Mouse (Mus musculus): Measurements from ENCODE around the gene Rps2. TPM values are rescaled to one million over a fixed set of nuclear protein-coding genes. Genes with fewer than 3 reads are reported as not detected.

The Rps2 gene
- polyA plus RNA-seq, 1 experiment from 2014 or later, result 1,370 TPM

DNA sequence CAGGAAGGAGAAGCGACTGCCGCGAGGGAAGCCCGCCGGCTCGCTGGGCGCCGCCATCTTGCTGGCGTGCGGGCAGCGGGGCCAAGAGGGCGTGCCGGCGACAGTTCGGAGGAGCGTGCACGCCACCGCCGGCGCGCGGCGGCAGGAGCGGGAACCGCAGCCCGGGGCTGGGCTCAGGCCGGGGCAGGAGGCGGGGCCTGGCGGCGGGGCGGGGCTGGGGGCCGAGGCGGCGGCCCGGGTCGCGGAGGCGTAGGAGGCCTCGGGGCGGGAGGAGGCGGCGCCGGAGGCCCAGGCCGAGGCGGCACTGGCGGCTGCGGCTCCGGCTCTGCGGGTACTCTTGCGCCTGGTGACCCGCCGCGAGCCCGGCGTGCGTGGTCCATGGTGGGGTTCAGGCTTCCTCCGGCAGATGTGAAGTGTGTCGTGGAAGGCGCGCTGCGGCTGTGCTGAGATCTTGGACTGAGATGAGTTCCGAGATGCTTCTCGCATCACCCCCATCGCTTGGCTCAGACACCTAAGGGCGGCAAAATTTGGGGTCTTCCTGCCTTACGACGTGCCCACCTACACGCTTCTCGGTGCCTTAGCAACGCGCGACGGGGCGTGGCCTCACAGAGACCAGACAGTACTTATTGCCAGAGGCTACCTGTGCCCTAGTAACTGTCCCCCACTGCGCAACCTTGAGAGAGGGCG, 21.8 kb upstream of the Rps2 start, which contains the start of the genes Gfer and Noxo1:
TSS of gene Gfer (minus strand) at position 146 of the 687 bp plus-strand sequence.
TSS of gene Noxo1 (plus strand) at position 224 of the 687 bp plus-strand sequence.
- no peaks in the 10 kb centered on the region; the same call in 1 of the 2 replicates for H3K27me3 ChIP-seq (ENCODE audit: control insufficient read depth, insufficient read depth, low read length)
- peaks cover 13% of the 10 kb centered on the region for H3K36me3 ChIP-seq (ENCODE audit: control insufficient read depth, insufficient read depth, low read length)
- H3K9ac ChIP-seq (ENCODE audit: low read length), result peak within 1 kb of the TSS; percentile 87
- H3K9me3 ChIP-seq (ENCODE audit: control insufficient read depth, low read length), result no peaks in the 10 kb centered on the region
- H3K27ac ChIP-seq (ENCODE audit: low read depth, low read length), result peak within 1 kb of the TSS; percentile 47
- ATAC-seq (ENCODE audit: insufficient read depth, low FRiP score, low TSS enrichment), result peak; percentile 90
- under 1% methylated on average over 53 of the region's 76 CpGs for WGBS
- DNase-seq (ENCODE audit: low spot score), result peak; percentile 92
- peak within 1 kb of the TSS; percentile 68 for H3K4me2 ChIP-seq (ENCODE audit: low read depth)
- peaks cover 13% of the 10 kb centered on the region for H3K4me1 ChIP-seq (ENCODE audit: control insufficient read depth, insufficient read depth, low read length)
- H3K4me3 ChIP-seq (ENCODE audit: low read depth, low read length), result peak within 1 kb of the TSS; percentile 85

DNA sequence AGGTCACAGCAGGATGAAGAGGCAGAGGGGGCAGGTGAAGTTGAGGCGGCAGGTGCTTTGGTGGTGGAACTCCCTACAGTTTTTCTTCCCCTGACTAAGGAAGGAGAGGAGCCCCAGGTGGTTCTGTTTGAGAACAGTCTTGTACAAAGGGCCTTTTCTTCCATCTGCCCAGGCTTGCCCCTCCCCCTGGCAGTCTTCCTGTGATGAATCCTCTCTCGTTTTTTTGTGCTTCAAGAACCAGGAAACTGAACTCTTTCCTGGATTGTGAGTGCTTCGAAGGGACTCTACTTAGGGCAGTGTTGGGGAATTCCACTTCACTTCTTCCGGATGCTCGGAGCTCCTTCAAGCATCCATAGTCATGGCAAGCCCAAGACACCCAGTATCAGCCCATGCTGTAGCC, 19.9 kb upstream of the Rps2 start:
- no peak overlapping the region for H3K27ac ChIP-seq (ENCODE audit: low read depth, low read length)
- WGBS, result 19% methylated on average over 5 of the region's 5 CpGs
- H3K4me3 ChIP-seq (ENCODE audit: low read depth, low read length), result no peak overlapping the region
- H3K9ac ChIP-seq (ENCODE audit: low read length), result no peak overlapping the region
- no peak for ATAC-seq (ENCODE audit: insufficient read depth, low FRiP score, low TSS enrichment)
- H3K27me3 ChIP-seq (ENCODE audit: control insufficient read depth, insufficient read depth, low read length), result no peaks in the 10 kb centered on the region
- no peak overlapping the region for H3K4me2 ChIP-seq (ENCODE audit: low read depth)
- DNase-seq (ENCODE audit: low spot score), result no peak
- peaks cover 21% of the 10 kb centered on the region for H3K36me3 ChIP-seq (ENCODE audit: control insufficient read depth, insufficient read depth, low read length)
- peaks cover 13% of the 10 kb centered on the region for H3K4me1 ChIP-seq (ENCODE audit: control insufficient read depth, insufficient read depth, low read length)
- no peaks in the 10 kb centered on the region for H3K9me3 ChIP-seq (ENCODE audit: control insufficient read depth, low read length)

DNA sequence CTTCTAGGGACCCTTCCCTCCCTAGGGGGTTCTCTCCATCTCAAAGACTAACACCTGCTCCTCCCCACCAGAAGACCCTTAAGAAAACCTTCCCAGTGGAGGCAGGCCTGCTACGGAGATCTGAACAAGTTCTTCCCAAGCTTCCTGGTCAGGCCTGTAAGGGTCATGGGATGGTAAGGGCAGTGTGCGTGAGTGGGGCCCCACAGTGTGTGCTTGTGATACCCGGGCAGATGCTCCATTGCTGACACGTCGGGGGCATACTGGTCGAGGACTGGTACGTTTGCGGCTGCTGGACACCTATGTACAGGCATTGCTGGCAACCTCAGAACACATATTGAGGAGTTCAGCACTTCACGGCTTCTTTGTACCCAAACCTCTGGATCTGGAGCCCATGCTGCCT, 19.2 kb upstream of the Rps2 start:
- H3K27me3 ChIP-seq (ENCODE audit: control insufficient read depth, insufficient read depth, low read length), result no peaks in the 10 kb centered on the region
- peaks cover 21% of the 10 kb centered on the region for H3K36me3 ChIP-seq (ENCODE audit: control insufficient read depth, insufficient read depth, low read length)
- no peak overlapping the region for H3K4me2 ChIP-seq (ENCODE audit: low read depth)
- peaks cover 13% of the 10 kb centered on the region for H3K4me1 ChIP-seq (ENCODE audit: control insufficient read depth, insufficient read depth, low read length)
- WGBS, result 69% methylated on average over 9 of the region's 9 CpGs
- no peak overlapping the region for H3K27ac ChIP-seq (ENCODE audit: low read depth, low read length)
- H3K9me3 ChIP-seq (ENCODE audit: control insufficient read depth, low read length), result no peaks in the 10 kb centered on the region
- ATAC-seq (ENCODE audit: insufficient read depth, low FRiP score, low TSS enrichment), result no peak
- H3K4me3 ChIP-seq (ENCODE audit: low read depth, low read length), result no peak overlapping the region
- no peak overlapping the region for H3K9ac ChIP-seq (ENCODE audit: low read length)
- DNase-seq (ENCODE audit: low spot score), result no peak

DNA sequence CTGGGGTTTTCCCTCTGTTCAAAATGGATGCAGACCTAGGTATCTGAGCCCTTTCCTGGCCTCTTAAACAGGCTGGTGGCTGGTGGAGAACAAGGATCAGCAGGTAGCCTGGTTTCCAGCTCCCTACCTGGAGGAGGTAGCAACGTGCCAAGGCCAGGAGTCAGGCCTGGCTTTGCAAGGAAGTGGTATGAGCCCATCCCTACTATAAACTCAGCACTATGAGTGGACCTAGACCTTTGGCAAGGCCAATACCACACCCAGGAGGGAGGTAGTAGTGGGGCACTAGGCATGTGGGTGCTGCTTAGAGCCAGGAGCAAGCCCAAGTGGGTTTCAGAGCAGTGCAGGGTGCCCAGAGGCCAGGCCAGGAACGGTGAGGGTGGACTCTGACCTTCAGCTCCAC, 18.4 kb upstream of the Rps2 start:
- WGBS, result 79% methylated on average over 2 of the region's 2 CpGs
- Histone ChIP-seq H3K36me3 (ENCODE audit: control insufficient read depth, insufficient read depth, low read length) (peaks cover 21% of the 10 kb centered on the region), H3K9ac (ENCODE audit: low read length) (no peak overlapping the region), H3K4me1 (ENCODE audit: control insufficient read depth, insufficient read depth, low read length) (peaks cover 13% of the 10 kb centered on the region), H3K4me2 (ENCODE audit: low read depth) (no peak overlapping the region), H3K9me3 (ENCODE audit: control insufficient read depth, low read length) (no peaks in the 10 kb centered on the region), H3K27ac (ENCODE audit: low read depth, low read length) (no peak overlapping the region), H3K4me3 (ENCODE audit: low read depth, low read length) (no peak overlapping the region), H3K27me3 (ENCODE audit: control insufficient read depth, insufficient read depth, low read length) (no peaks in the 10 kb centered on the region)
- ATAC-seq (ENCODE audit: insufficient read depth, low FRiP score, low TSS enrichment) (no peak), DNase-seq (ENCODE audit: low spot score) (no peak)

DNA sequence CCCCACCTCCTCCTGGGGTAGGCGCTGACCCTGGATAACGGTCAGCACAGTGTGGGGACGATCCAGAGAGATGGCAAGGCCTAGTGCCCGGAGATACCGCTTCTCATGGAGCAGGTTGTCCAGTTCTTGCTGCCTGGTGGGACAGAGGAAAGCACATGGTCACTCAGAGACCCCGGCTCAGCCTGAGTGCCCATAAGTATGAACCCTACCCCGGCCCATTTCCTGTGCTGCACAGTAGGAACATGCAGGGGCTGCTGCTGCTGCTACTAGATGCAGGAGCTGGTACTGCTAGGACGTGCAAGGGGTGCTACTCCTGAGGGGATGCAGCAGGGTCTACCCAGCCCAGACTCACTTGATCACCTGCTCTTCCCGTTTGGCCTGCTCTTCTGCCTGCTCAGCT, 16.7 kb upstream of the Rps2 start:
- 88% methylated on average over 9 of the region's 9 CpGs for WGBS
- peaks cover 27% of the 10 kb centered on the region for H3K36me3 ChIP-seq (ENCODE audit: control insufficient read depth, insufficient read depth, low read length)

DNA sequence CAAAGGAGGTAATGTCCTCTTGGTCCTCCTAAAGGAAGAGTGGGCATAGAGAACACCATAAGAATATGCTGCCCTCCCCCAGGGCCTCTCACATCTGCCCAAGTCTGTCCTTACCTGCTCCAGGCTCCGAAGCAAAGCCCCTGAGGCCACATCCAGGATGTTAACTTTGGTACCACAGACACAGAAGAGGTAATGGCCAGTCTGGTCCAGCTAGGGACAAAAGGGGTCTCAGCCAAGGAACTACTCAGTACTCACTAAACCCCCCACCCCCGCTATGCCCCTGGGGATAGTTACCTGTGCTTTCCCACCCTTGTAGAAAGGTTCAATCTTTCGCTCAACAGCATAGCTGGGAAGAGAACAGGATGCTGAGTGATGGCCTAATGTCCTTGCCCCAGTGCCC, 12.1 kb upstream of the Rps2 start:
- H3K4me2 ChIP-seq (ENCODE audit: low read depth), result no peak overlapping the region
- no peak overlapping the region for H3K4me3 ChIP-seq (ENCODE audit: low read depth, low read length)
- WGBS, result 93% methylated on average over 3 of the region's 3 CpGs

More for the DNA sequence above, 16.7 kb upstream of the Rps2 start:
- Histone ChIP-seq H3K9ac (ENCODE audit: low read length) (no peak overlapping the region), H3K27ac (ENCODE audit: low read depth, low read length) (no peak overlapping the region), H3K9me3 (ENCODE audit: control insufficient read depth, low read length) (no peaks in the 10 kb centered on the region), H3K27me3 (ENCODE audit: control insufficient read depth, insufficient read depth, low read length) (no peaks in the 10 kb centered on the region), H3K4me1 (ENCODE audit: control insufficient read depth, insufficient read depth, low read length) (peaks cover 9% of the 10 kb centered on the region; the same call in 1 of the 2 replicates), H3K4me3 (ENCODE audit: low read depth, low read length) (no peak overlapping the region), H3K4me2 (ENCODE audit: low read depth) (no peak overlapping the region)
- DNase-seq (ENCODE audit: low spot score) (no peak), ATAC-seq (ENCODE audit: insufficient read depth, low FRiP score, low TSS enrichment) (no peak)

DNA sequence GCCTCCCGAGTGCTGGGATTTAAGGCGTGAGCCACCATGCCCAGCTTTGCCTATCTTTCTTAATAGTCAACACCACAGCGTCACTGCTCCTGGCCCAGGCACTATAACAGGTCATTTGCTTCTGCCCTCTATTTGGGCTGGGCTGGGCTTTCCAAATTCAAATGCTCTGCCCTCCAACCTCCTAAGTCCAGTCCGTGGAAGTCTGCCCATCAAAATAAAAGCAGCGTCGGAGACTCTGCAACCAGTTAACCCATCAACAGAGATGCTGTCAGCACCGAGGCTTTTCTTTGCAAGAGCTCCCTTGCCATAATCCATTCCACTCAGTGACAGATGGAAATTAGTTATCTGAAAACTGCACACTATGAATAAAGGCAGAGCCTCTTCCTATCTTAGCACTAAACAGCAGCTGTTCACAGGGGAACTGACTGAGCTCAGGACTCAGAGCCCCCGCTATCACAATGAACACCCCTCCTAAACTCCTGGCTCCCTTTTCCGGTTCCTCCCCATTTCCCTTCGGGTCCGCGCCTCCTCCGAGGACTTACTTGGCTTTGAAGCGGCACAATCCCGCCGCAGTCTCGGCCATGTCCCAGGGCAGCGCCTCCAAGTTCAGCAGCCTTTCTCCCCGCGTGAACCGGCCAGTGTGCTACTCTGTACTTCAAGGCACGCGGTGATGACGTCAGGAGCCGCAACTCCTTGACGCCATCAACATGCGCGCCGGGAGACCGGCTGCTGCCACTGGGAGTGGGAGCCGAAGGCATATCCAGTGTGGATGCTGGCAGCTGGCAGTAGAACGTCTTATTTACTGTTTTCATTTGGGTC, 10.7 kb upstream of the Rps2 start, which contains the start of gene Tbl3:
TSS of gene Tbl3 (minus strand) at position 679 of the 819 bp plus-strand sequence.
- 4% methylated on average over 32 of the region's 32 CpGs for WGBS
- Histone ChIP-seq H3K27me3 (ENCODE audit: control insufficient read depth, insufficient read depth, low read length) (no peaks in the 10 kb centered on the region), H3K9me3 (ENCODE audit: control insufficient read depth, low read length) (no peaks in the 10 kb centered on the region), H3K9ac (ENCODE audit: low read length) (peak within 1 kb of the TSS; percentile 67), H3K4me1 (ENCODE audit: control insufficient read depth, insufficient read depth, low read length) (0 out of 2 replicates have a peak, but pooled peaks cover 3% of the 10 kb centered on the region), H3K4me3 (ENCODE audit: low read depth, low read length) (peak within 1 kb of the TSS; percentile 75), H3K36me3 (ENCODE audit: control insufficient read depth, insufficient read depth, low read length) (peaks cover 6% of the 10 kb centered on the region), H3K27ac (ENCODE audit: low read depth, low read length) (peak within 1 kb of the TSS; percentile 40), H3K4me2 (ENCODE audit: low read depth) (peak within 1 kb of the TSS; percentile 78)
- ATAC-seq (ENCODE audit: insufficient read depth, low FRiP score, low TSS enrichment), result peak; percentile 87
- peak; percentile 96 for DNase-seq (ENCODE audit: low spot score)

More for the DNA sequence above, 12.1 kb upstream of the Rps2 start:
- Histone ChIP-seq H3K4me1 (ENCODE audit: control insufficient read depth, insufficient read depth, low read length) (0 out of 2 replicates have a peak, but pooled peaks cover 3% of the 10 kb centered on the region), H3K9me3 (ENCODE audit: control insufficient read depth, low read length) (no peaks in the 10 kb centered on the region), H3K27ac (ENCODE audit: low read depth, low read length) (no peak overlapping the region), H3K36me3 (ENCODE audit: control insufficient read depth, insufficient read depth, low read length) (peaks cover 18% of the 10 kb centered on the region), H3K9ac (ENCODE audit: low read length) (no peak overlapping the region), H3K27me3 (ENCODE audit: control insufficient read depth, insufficient read depth, low read length) (no peaks in the 10 kb centered on the region)
- ATAC-seq (ENCODE audit: insufficient read depth, low FRiP score, low TSS enrichment), result no peak
- DNase-seq (ENCODE audit: low spot score), result no peak

DNA sequence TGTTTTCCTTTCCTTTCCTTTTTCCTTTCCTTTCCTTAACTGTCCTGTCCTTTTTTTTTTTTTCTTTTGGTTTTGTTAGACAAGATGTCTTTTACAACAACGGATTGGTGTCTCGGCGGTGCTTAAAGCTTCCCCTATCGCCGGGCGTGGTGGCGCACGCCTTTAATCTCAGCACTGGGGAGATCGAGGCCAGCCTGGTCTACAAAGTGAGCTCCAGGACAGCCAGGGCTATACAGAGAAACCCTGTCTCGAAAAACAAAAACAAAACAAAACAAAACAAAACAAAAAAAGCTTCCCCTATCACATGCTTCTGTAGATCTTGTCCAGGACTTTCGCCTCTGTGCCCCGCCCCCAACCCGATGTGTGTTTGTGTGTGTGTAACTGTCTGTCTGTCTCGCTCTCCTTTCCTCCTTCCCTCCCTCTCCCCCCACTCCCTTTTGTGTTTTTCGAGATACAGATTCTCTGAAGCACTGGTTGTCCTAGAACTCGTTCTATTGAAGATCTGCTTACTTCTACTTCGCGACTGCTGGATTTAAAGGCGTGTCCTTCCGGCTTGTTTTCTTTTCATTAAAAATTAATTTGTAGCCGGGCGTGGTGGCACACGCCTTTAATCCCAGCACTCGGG, 10.0 kb upstream of the Rps2 start:
- Histone ChIP-seq H3K9me3 (ENCODE audit: control insufficient read depth, low read length) (no peaks in the 10 kb centered on the region), H3K36me3 (ENCODE audit: control insufficient read depth, insufficient read depth, low read length) (peaks cover 6% of the 10 kb centered on the region), H3K4me1 (ENCODE audit: control insufficient read depth, insufficient read depth, low read length) (0 out of 2 replicates have a peak, but pooled peaks cover 3% of the 10 kb centered on the region), H3K4me3 (ENCODE audit: low read depth, low read length) (peak overlapping the region; percentile 75), H3K27me3 (ENCODE audit: control insufficient read depth, insufficient read depth, low read length) (no peaks in the 10 kb centered on the region), H3K27ac (ENCODE audit: low read depth, low read length) (peak overlapping the region; percentile 28; the same call in 1 of the 2 replicates), H3K9ac (ENCODE audit: low read length) (peak overlapping the region; percentile 30; the same call in 1 of the 2 replicates), H3K4me2 (ENCODE audit: low read depth) (peak overlapping the region; percentile 78)
- WGBS, result 7% methylated on average over 24 of the region's 24 CpGs
- DNase-seq (ENCODE audit: low spot score) (peak; percentile 21), ATAC-seq (ENCODE audit: insufficient read depth, low FRiP score, low TSS enrichment) (peak; percentile 59; the same call in 1 of the 2 replicates)

All from neural tube, embryonic 11.5 days (tissue).